Mouse (Mus musculus) midbrain, postnatal 0 days (tissue): ENCODE measurements around the gene 4933407L21Rik. TPM values are rescaled to one million over a fixed set of nuclear protein-coding genes. Genes with fewer than 3 reads are reported as not detected.
A peak's percentile ranks its signal among the peaks of the same experiment; 100 is the strongest.

Source experiments
- ATAC-seq: fragments of 200-750 bp; cut with Nextera tagmentation; 2 replicates; pipeline ENCODE4 v1.8.0; 2017; ENCODE audit warnings: moderate number of reproducible peaks, mild to moderate bottlenecking, moderate TSS enrichment, moderate library complexity; ENCODE audit not compliant: low FRiP score
- DNase-seq: peaks from one replicate; pipeline ENCODE4 v3.0.0-alpha.2; 2015; ENCODE audit warnings: low spot score
- H3K27ac ChIP-seq: fragments of 300-500 bp; sonication (generic); 2 replicates; pipeline ENCODE4 v1.5.1; 2014; ENCODE audit warnings: low read depth, mild to moderate bottlenecking, low read length, mixed read lengths
- H3K27me3 ChIP-seq: fragments of 300-500 bp; sonication (generic); 2 replicates; pipeline ENCODE4 v1.6.1; 2014; ENCODE audit warnings: low read length, control low read depth, mixed read lengths; ENCODE audit not compliant: insufficient read depth
- H3K36me3 ChIP-seq: fragments of 300-500 bp; sonication (generic); 2 replicates; pipeline ENCODE4 v1.6.1; 2014; ENCODE audit warnings: low read length, control low read depth, mixed read lengths; ENCODE audit not compliant: insufficient read depth
- H3K4me1 ChIP-seq: fragments of 300-500 bp; sonication (generic); 2 replicates; pipeline ENCODE4 v1.6.1; 2014; ENCODE audit warnings: mild to moderate bottlenecking, control low read depth, antibody characterized with exemption, low read length, mixed read lengths; ENCODE audit not compliant: insufficient read depth
- H3K4me2 ChIP-seq: fragments of 300-500 bp; sonication (generic); 2 replicates; pipeline ENCODE4 v1.6.1; 2014; ENCODE audit warnings: low read depth, mild to moderate bottlenecking, low read length, mixed read lengths; ENCODE audit not compliant: poor library complexity, severe bottlenecking
- H3K4me3 ChIP-seq: fragments of 300-500 bp; sonication (generic); 2 replicates; pipeline ENCODE4 v1.5.1; 2014; ENCODE audit warnings: low read depth, mild to moderate bottlenecking, low read length, moderate library complexity
- H3K9ac ChIP-seq: fragments of 300-500 bp; sonication (generic); replicated peaks from 2 replicates; pipeline ENCODE4 v1.6.1; 2014; ENCODE audit warnings: mild to moderate bottlenecking, low read length, moderate library complexity, mixed read lengths; ENCODE audit not compliant: poor library complexity, severe bottlenecking
- H3K9me3 ChIP-seq: fragments of 300-500 bp; sonication (generic); 2 replicates; pipeline ENCODE4 v1.6.1; 2016; ENCODE audit warnings: low read length, control low read depth
- CTCF ChIP-seq: IDR thresholded peaks from 2 replicates; pipeline ENCODE4 v1.5.1; 2016; ENCODE audit warnings: antibody characterized with exemption, mild to moderate bottlenecking
- WGBS: fragments of 180-500 bp; shearing (Covaris S2); extraction: QIAGEN DNeasy Blood & Tissue Kit; methylation state at CpG from one replicate; pipeline ENCODE4 v1.1.7; 2014; 5-methylcytosine and 5-hydroxymethylcytosine counted together
- polyA plus RNA-seq: library from polyadenylated mRNA; unstranded; fragments of >200 nt; fragmentation: Nextera tagmentation; extraction: Ambion mirVana; gene quantifications from 2 replicates; pipeline ENCODE4 v1.2.1, GENCODE M21; 2015
- total RNA-seq: library from RNA; depleted of rRNA; stranded (reverse); fragments of >200 nt; gene quantifications from 2 replicates; pipeline ENCODE4 v1.2.3, GENCODE M21; 2014; rRNA removed

The 4933407L21Rik gene
- 9.4 and 10.6 TPM in 2 replicates for total RNA-seq
- 8.5 and 10.1 TPM in 2 replicates for polyA plus RNA-seq

DNA sequence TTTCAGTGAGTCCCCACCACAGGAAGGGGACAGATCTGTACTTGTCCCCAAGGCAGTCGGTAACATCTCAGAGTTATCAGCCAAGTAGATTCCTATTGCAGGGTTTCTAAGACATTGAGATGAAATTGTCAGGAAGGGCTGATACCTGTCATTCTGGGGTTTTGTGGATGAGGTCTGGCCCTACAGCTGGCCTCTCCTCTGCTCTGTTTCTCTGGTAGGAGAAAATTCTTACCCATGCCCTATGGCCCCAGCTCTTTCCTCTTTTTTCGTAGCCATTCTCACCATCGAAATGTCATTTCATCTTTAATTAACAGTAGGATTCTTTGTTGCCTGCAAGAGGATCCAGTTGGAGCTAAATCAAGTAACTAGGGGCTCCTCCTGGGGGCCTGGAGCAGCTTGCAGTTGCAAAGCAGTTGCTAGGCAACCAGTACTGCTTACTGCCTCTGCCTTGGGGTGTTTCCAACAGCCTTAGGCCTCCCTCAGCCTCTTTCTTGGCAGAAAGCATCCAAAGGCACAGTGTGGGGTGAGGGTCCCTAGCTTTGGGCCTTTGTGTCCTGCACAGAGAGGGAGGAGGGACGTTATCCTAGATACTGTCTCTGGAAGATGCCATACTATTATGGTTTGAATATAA is at the start of gene 4933407L21Rik:
Gene 4933407L21Rik (plus strand): TSS at position 427 of the 631 bp plus-strand sequence.
- Histone ChIP-seq H3K27ac (peak within 1 kb of the TSS; percentile 80), H3K9me3 (no peaks in the 10 kb centered on the region), H3K9ac (no peak within 1 kb of the TSS), H3K4me3 (no peak within 1 kb of the TSS), H3K4me1 (peaks cover 21% of the 10 kb centered on the region; the same call in 1 of the 2 replicates), H3K4me2 (no peak within 1 kb of the TSS), H3K27me3 (no peaks in the 10 kb centered on the region), H3K36me3 (no peaks in the 10 kb centered on the region)
- ATAC-seq: peak; percentile 85
- TF ChIP-seq CTCF: peak; percentile 29; the same call in 1 of the 2 replicates
- WGBS: 10% methylated on average over 4 of the region's 4 CpGs
- DNase-seq: peak; percentile 97

DNA sequence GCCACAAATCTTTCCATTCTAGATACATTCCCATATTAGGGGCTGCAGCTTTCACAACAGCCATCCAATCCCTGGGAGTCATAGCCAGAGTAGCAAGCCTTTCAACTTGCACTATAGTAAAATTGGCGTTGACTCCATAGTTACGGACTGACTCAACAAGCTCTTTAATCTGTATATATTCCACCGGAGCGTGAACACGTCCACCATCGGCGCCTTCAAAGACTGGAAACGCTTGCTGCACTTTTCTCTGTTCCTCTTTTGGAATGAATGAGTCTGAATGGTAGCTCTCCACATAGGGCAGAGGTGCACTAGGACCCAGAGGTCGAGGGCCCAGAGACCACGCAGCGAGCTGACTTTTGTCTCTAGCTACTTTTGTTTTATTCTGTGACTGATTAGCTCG is 46.3 kb upstream of the 4933407L21Rik start:
- no peak overlapping the region for H3K4me2 ChIP-seq
- H3K9ac ChIP-seq: no peak overlapping the region
- H3K9me3 ChIP-seq: no peaks in the 10 kb centered on the region
- ATAC-seq (no peak), DNase-seq (no peak)
- H3K27me3 ChIP-seq: no peaks in the 10 kb centered on the region
- no peaks in the 10 kb centered on the region for H3K4me1 ChIP-seq
- H3K27ac ChIP-seq: no peak overlapping the region
- 90% methylated on average over 12 of the region's 12 CpGs for WGBS
- no peaks in the 10 kb centered on the region for H3K36me3 ChIP-seq
- no peak overlapping the region for H3K4me3 ChIP-seq
- no peak for TF ChIP-seq CTCF

DNA sequence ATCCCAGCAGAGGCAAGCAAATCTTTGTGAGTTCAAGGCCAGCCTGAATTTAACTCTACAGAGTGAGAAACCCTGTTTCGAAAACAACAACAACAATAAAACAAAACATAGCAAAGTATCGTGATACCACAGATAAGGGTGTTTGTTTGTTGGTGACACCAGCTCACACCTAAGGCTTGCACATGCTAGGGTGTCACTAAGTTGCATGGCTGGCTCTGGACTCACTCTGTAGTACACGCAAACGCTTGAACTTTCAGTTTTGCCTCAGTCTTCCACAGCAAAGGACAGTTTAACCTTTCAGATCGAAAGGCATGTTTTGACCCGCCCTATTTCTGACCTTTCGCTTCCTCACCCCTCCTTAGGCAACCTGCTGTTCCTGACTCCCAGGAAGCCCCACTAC is 41.1 kb upstream of the 4933407L21Rik start:
- Histone ChIP-seq H3K4me3 (no peak overlapping the region), H3K4me2 (no peak overlapping the region), H3K9ac (no peak overlapping the region), H3K36me3 (no peaks in the 10 kb centered on the region), H3K4me1 (no peaks in the 10 kb centered on the region), H3K9me3 (no peaks in the 10 kb centered on the region), H3K27me3 (no peaks in the 10 kb centered on the region), H3K27ac (no peak overlapping the region)
- DNase-seq: no peak
- no peak for TF ChIP-seq CTCF
- ATAC-seq: no peak
- 89% methylated on average over 7 of the region's 7 CpGs for WGBS

DNA sequence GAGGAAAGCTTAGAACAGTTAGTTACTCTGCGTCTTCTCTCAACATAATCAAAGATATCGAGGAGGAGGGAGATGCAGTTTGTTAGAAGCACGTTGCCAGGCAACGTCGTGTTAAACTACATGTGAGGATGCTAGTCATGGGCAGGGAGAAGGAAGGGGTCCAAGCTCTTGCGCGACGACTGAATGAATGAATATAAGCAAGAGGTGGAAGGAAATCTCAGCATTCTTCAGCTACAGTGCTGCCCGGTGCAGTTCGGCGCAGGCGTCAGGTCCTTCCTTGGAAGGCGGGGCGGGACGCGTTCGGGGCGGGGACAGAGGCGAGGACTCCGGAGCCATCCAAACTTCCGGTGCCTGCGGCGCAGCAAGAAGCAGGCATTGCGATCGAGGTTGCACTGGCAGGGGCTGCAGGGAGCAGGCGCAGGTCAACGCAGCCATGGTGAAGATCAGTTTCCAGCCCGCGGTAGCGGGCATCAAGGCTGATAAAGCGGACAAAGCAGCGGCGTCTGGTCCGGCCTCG is 34.0 kb upstream of the 4933407L21Rik start, which contains the start of gene Itm2c:
Gene Itm2c (plus strand): TSS at position 51 of the 517 bp plus-strand sequence.
- H3K9me3 ChIP-seq: no peaks in the 10 kb centered on the region
- TF ChIP-seq CTCF: no peak
- WGBS: under 1% methylated on average over 28 of the region's 35 CpGs
- H3K36me3 ChIP-seq: no peaks in the 10 kb centered on the region
- H3K27ac ChIP-seq: peak within 1 kb of the TSS; percentile 93
- H3K4me3 ChIP-seq: peak within 1 kb of the TSS; percentile 87
- peaks cover 41% of the 10 kb centered on the region for H3K4me1 ChIP-seq
- ATAC-seq (peak; percentile 85), DNase-seq (peak; percentile 90)
- no peaks in the 10 kb centered on the region for H3K27me3 ChIP-seq
- peak within 1 kb of the TSS; percentile 86 for H3K4me2 ChIP-seq
- peak within 1 kb of the TSS; percentile 85 for H3K9ac ChIP-seq

DNA sequence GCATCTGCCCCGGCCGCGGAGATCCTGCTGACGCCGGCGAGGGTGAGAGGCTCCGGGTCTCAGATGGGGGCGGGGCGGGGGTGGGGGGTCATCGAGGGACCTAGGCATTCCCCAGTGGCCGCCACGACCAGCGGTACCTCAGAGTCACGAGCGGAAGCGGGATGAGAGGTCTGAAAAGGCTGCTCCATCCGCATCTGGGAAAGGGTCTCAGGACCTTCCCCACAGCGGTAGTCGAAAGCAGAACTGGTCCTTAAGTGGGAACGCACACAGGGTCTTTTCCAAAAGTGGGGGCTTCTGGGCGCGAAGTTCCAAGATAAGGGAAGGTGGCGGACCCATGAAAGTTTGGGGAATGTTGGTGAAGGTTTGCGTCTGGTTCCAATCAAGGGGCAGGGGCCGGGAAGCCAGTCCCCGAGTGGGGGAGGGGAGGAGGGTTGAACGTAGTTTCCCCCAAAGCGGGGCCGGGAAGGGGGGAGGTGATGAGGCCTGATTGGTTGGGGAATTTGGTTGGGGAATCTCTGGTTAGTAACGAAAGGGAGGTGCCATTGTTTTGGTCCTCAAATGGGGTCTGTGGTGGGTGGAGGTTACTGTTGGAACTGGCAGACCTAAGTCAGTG is 33.4 kb upstream of the 4933407L21Rik start:
- Histone ChIP-seq H3K36me3 (no peaks in the 10 kb centered on the region), H3K4me3 (peak overlapping the region; percentile 87), H3K9me3 (no peaks in the 10 kb centered on the region), H3K27me3 (no peaks in the 10 kb centered on the region), H3K4me1 (peaks cover 46% of the 10 kb centered on the region), H3K9ac (peak overlapping the region; percentile 85), H3K4me2 (peak overlapping the region; percentile 86), H3K27ac (peak overlapping the region; percentile 93)
- 1% methylated on average over 30 of the region's 30 CpGs for WGBS
- ATAC-seq: peak; percentile 39
- DNase-seq: peak; percentile 65
- TF ChIP-seq CTCF: no peak

DNA sequence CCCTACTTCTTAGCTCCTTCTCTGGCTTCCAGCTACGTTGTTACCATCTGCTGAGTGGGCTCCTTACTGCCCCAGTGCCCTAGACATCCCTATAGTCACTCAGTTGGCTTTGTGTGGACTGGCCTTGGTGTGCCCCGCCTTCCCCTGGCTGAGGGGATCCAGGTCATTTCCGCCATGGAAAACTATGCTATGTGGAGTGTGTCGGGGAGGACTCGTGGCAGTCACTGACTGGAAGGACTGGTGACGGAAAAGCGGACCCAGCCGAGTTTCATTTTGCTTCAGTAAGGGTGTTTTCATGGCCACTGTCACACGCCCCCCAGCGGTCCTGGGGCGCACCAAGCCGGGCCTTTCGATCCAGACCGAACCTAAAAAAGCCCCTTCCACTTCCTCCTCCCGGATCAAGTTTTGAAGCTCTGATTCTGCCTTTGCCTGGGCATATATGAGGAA is 32.9 kb upstream of the 4933407L21Rik start:
- Histone ChIP-seq H3K4me3 (peak overlapping the region; percentile 87), H3K9me3 (no peaks in the 10 kb centered on the region), H3K36me3 (no peaks in the 10 kb centered on the region), H3K27ac (peak overlapping the region; percentile 93), H3K4me2 (peak overlapping the region; percentile 86), H3K27me3 (no peaks in the 10 kb centered on the region), H3K4me1 (peaks cover 47% of the 10 kb centered on the region), H3K9ac (peak overlapping the region; percentile 85)
- ATAC-seq (peak; percentile 45), DNase-seq (peak; percentile 71)
- WGBS: 1% methylated on average over 15 of the region's 15 CpGs
- TF ChIP-seq CTCF: peak; percentile 66
